Mouse (Mus musculus) ES-CJ7 (cell line): ENCODE measurements around the gene Dst.

ENCODE experiments used
- DNase-seq: peaks from one replicate; pipeline ENCODE4 v3.0.0; 2011; ENCODE audit warnings: low read depth, low spot score

Gene Dst

DNA sequence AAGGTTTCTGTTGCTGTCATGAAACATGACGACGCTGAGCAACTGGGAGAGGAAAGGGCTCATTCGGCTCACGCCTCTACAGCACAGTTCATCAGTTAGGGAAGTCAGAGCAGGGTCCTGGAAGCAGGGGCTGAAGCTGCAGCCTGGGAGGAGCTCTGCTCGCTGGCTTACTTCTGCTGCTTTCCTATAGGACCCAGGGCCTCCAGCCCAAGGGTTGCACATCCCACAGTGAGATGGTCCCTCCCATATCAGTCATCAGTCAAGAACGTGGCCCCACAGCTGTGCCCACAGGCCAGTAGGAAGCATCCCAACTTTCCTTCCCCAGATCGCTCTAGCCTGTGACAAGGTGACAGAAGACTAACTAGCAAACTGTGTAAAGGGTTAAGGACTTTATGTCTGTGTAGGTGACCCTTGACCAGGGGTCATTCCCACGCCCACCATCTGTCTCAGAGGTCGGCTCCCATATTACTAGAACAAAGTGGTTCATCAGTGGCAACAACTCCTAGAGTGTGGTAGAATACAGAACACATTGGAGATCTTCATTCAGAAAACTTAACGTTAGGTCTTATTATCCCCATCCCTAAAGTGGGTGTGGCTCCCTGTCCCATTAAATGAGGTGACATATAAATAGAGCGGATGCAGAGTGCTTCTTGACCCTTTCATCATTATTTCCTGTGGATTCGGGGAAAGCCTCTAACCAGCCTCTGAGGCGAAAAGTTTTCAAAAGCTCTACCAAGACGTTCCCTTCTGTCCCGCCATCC is 219.9 kb downstream of the Dst start:
- DNase-seq, result peak; percentile 63

DNA sequence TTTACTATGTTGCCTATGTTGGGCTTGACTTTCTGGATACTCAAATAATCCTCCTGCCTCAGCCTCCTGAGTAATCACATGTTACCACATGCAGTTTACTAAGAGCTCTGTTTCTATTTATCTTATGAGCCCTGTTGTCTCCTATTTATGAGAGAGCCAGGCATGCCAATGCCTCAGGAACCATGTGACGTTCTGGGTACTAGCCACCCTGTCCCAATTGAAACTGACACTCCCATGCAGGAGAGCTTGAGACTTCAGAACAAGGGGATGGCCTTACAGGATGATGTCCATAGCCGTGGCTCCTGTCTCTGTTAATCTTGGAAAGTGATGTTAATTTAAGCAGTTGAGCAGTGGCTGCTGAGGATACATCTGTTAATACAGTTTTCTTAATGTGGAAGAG is 220.8 kb downstream of the Dst start:
- no peak for DNase-seq

- DNase-seq, result no peak
These were observed 221.7 kb downstream of the Dst start for GRCm38 (mm10) chr1:34129691-34130090.

DNA sequence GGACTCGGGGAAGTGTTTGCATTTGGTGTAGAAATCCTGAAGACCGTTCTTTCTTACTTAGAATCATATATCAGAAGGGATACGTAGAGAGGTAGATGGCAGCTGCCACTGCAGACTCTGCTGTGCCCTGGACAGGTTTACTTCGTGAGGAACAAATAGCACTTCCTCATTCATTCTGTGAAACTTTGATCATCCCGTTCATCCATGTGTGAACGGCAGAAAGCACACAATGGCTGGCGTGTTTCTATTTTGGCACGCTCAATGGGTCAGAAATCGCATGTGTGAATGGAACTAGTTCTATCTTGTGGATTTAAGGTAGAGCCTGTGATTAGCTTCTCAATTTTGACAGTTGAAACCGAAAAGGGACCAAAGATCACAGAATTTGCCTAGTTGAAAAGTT is 222.8 kb downstream of the Dst start:
- DNase-seq, result no peak

- no peak for DNase-seq
These were observed 224.8 kb downstream of the Dst start for GRCm38 (mm10) chr1:34132875-34133274.

DNA sequence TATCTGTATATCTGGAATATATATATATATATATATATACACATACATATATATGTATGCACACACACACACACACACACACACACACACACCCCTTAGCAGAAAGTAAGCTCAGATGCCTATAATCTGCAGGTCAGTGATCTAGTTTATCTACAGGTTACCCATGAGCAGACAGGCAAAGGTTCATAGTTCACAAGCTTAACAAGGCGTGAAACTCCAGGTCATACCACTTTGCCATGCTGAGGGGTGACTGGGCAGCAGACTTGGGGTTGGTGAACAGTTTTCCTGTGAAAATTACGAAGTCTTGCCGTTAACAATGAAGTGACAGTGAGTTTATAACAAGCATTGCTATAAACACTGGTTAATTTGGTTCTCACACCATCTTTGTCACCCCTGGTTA is 227.5 kb downstream of the Dst start:
- no peak for DNase-seq

DNA sequence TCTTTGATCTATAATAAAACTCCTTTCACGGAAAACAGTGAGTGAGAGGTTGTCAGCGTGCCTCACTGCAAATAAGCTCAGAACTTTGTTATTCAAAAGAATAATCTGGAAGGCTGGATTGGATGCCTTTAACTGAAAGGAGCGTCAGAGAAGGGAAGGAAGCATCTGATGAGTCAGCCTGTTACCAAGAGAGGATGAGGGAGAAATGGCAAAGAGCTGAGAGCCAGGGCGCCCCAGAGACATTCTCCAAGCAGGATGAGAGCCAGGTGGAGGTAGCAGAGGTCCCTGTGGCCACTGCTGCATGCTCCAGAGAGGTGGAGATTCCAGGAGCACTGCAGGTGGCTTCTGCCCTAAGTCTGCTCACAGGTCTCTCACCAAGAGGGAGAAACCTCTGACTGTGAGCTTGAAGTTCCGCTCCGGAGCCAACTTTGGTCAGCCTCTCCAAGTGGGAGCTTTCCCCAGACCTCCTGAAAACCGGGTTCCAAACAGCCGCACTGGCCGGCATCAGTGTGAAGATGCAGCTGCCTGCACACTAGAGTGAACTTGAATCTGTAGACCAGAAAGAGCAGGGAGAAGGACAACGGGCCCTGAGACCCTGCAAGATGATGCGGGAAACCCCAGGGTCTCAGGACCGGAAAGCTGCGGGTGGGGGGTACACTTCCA is 231.3 kb downstream of the Dst start:
- DNase-seq, result peak; percentile 17

- DNase-seq, result peak; percentile 95
These were observed 231.9 kb downstream of the Dst start for GRCm38 (mm10) chr1:34139871-34140471.

DNA sequence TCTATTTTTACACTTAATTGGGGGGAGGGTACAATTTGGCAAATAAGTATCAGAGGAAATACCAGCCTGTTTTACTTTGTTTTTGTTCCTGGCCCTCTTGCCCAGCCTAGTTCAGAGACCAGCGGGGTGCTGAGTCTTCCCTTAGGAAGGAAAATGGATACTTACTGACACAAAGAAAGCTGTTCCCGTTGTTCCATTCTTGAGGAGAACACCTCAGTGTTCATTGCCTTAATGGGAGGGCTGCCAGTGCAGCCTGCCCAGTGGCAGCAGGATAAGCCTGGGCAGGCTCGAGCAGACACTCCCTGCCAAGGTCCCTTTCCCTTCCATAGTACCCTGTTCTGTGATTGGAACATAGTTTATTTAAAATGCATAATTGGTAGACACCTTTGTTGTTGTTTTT is 232.7 kb downstream of the Dst start:
- peak; percentile 66 for DNase-seq

DNA sequence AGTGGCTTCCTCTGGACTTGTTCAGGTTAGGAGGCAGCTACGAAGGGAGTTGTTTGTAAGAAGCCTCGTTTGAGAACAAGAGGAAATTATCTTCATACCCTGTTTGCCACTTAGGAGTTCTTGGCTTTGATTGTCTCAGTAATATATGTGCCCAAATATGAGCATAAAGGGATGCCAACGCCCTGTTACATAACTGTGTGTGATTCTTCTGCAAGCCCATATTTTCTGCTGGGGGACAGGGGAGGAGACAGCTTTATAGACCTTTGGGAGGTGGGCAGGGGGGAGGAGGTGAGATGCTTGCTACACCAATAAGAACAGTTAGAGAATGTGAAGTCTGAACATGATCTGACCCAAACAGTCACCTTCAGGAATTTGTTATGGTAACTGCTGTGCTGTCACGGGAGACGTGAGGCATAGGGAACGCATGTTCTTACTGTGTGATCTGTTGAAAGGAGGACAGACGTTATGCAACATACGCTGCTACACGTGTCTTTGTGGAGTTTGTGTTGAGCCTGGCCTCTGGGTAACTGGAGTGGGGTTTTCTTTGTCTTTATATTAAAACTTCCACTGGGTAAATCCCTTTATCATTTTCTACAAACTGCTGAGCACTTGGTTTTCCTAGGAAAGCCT is 235.0 kb downstream of the Dst start:
- no peak for DNase-seq

DNA sequence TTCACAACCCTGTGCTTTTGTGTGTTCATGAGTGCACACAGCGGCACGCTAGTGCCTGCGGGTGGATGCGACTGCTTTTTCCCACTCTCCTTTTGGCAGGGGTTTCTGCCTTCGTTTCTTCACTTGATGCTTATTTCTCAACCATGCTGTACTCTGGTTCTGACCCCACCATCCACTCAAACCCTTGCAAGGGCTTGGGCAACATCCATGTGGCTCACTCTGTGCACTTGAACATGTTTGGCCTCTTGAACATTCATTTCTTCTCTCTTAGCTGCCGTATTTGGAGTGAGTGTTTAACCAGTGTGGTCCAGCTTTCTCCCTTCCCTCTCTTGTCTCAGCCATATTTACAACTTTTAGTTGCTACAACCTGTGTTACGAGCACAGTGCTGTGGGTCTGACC is 236.8 kb downstream of the Dst start:
- no peak for DNase-seq

GRCm38 (mm10) chr1:34148039-34148438 is 240.0 kb downstream of the Dst start:
- no peak for DNase-seq

GRCm38 (mm10) chr1:34150416-34151093 is 242.5 kb downstream of the Dst start:
- no peak for DNase-seq

GRCm38 (mm10) chr1:34152683-34153082 is 244.7 kb downstream of the Dst start:
- DNase-seq, result no peak

DNA sequence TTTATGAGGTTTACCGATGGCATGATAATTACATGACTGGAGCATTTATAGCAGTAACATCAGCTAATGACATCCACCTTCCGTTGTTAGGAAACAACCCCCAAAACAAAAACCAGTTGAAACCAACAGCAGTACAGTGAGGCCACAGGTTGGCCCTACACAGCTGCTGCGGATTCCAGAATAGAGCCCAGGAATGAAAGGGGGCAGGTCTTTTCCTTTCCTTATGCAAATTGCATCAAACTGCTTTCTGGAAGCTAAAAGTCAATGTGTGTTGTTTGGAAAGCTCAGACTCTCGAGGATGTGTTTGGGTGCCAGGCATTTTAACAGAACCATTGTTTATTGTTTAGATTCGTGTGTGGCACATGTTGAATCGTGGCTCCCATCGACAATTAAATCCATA is 248.0 kb downstream of the Dst start:
- peak; percentile 53 for DNase-seq

- DNase-seq, result no peak
These were observed 249.7 kb downstream of the Dst start for GRCm38 (mm10) chr1:34157702-34158101.

DNA sequence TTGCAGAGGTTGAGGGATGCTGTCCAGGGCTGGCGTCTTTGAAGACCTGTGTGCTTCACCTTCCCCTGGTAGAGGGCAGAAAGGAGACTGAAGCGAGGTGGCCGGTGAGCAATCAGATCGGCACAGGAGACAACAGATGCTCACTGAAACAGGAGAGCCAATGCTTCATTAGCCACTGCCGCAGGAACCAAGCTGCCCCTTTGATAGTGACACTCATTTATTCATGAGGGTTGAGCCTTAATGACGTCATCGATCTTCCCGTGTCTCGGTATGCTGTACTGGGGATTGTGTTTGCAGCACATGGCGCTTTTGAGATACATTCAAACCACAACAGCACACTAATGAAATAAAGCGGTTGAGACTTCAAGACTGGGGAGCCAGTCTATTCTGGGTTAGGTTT is 250.8 kb downstream of the Dst start:
- no peak for DNase-seq

DNA sequence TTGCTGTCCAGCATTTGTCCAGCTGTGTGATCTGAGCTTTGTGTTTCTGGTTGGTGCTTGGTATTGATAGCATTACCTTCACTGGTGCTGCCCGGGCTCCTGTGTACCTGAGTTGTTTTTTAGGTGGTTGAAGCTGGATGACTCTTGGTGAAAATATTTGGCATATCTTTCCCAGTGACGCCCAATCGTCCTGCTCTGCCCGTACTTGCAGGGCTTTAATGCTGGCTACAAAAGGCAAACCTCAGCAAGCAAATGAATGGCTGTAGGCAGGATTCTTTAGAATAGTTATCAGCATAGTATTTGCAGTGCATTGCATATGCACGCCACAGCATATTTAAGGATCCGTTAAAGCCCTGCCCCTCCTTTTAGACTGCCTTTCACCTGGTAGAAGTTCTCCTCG is 251.9 kb downstream of the Dst start:
- no peak for DNase-seq

- DNase-seq, result peak; percentile 72
These were observed 256.7 kb downstream of the Dst start for GRCm38 (mm10) chr1:34164616-34165295.

- no peak for DNase-seq
These were observed 257.9 kb downstream of the Dst start for GRCm38 (mm10) chr1:34165926-34166325.
